Mouse (Mus musculus) Patski (cell line): ENCODE results near the gene Gadd45b. TPM values are rescaled to one million over a fixed set of nuclear protein-coding genes. Genes with fewer than 3 reads are reported as not detected.
A peak's percentile ranks its signal among the peaks of the same experiment; 100 is the strongest.

Experiments used
- ATAC-seq: fragments of 100-300 bp; one replicate; pipeline ENCODE4 v1.8.0; 2021
- CTCF ChIA-PET: fragments of 350-600 bp; sonication (Branson Sonifier 250); formaldehyde crosslinking; loops from one replicate; lab custom pipeline; 2022; ENCODE audit warnings: inconsistent platforms; lab: Charles Lee
- POLR2A ChIA-PET: fragments of 350-600 bp; sonication (Branson Sonifier 250); formaldehyde crosslinking; loops from one replicate; lab custom pipeline; 2022; ENCODE audit warnings: antibody characterized with exemption, inconsistent platforms; lab: Charles Lee
- DNase-seq: peaks from one replicate; pipeline ENCODE4 v3.0.0-alpha.2; 2011; ENCODE audit warnings: low read depth, low spot score
- H3K27me3 ChIP-seq: fragments of 371-371 bp; one replicate; pipeline ENCODE4 v1.5.1; 2021
- CTCF ChIP-seq: fragments of 100-300 bp; IDR thresholded peaks from one replicate; pipeline ENCODE4 v1.5.1; 2021
- in situ Hi-C: fragments of 300-500 bp; cut with MboI; formaldehyde crosslinking; loops from 3 replicates; pipeline ENCODE4 v1.11.1; 2018; ENCODE audit warnings: low pct_unique_long_range_greater_than_20kb, mixed read lengths
- polyA plus RNA-seq: library from polyadenylated mRNA; unstranded; gene quantifications from one replicate; pipeline ENCODE4 v1.2.3, GENCODE M21; 2021

The Gadd45b gene
- 53.8 TPM for polyA plus RNA-seq

DNA sequence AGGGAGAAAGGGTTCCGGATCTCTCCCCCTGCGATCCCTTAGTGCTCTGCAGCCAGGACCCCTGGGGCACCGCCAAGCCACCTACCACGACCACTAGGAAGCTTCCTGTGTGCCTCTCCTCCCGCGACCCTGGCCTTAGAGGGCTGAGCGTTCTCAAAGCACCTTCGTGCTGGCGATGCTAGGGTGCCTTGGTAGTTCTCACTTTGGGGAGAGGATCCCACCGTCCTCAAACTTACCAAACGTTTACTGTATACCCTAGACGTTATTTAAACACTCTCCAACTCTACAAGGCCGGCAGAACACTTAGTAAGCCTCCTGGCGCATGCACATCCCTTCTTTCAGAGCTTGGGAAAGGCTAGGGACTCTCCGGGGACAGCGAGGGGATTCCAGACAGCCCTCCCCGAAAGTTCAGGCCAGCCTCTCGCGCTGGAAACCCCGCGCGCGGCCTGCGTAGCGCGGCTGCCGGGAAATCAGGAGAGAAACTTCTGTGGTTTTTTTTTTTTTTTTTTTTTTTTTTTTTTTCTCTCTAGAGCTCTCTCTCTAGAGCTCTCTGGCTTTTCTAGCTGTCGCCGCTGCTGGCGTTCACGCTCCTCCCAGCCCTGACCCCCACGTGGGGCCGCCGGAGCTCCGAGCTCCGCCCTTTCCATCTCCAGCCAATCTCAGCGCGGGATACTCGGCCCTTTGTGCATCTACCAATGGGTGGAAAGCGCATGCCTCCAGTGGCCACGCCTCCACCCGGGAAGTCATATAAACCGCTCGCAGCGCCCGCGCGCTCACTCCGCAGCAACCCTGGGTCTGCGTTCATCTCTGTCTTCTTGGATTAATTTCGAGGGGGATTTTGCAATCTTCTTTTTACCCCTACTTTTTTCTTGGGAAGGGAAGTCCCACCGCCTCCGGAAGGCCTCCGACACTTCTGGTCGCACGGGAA, at the start of gene Gadd45b:
Gene Gadd45b, plus strand, starts transcription at position 775 of the 928 bp plus-strand sequence.
- peak; percentile 94 for DNase-seq
- peak; percentile 57 for ATAC-seq
- in situ Hi-C loops = loop anchor here (5.0 to 10.0 kb wide), 2 partner anchors 63 to 245 kb away; partner anchors contain the start of gene Eef2
- ChIA-PET POLR2A (interaction anchor here (0.7 to 7.8 kb wide), 10 partner anchors 10 to 65 kb away, joined by 3 to 55 read pairs (median 6); no protein-coding TSS in a partner anchor), CTCF (interaction anchor here (0.6 to 8.6 kb wide), 14 partner anchors 8 to 63 kb away, joined by 3 to 130 read pairs (median 6); no protein-coding TSS in a partner anchor)
- TF ChIP-seq CTCF = no peak
- H3K27me3 ChIP-seq = no peaks in the 10 kb centered on the region

DNA sequence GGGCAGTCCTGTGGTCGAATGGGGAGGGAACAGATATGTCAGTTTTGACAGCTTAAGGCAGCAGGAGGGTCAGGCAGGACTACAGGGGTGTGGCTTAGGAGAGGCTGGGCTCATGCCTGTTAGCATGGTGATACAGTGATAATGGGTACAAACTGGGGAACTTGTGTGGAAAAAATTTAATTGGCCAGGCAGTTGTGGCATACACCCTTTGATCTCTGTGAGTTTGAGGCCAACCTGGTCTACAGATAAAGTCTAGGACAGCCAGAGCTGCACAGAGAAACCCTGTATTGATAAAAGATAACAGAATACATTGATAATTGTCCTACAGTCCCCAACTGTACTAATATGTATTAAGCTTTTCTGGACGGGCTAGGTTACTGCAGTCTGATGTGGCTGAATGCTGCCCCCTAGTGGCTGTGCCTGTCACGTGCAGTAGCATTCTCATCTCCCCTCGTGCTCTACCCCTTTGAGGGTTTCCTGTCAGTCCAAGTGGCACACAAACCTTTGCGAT, 49.7 kb upstream of the Gadd45b start:
- peaks cover 4% of the 10 kb centered on the region for H3K27me3 ChIP-seq
- no peak for ATAC-seq
- in situ Hi-C loops = loop anchor here (5.0 kb wide), 1 partner anchor 117 kb away; no protein-coding TSS in a partner anchor
- TF ChIP-seq CTCF = no peak
- CTCF ChIA-PET = interaction anchor here (0.9 to 4.0 kb wide), 10 partner anchors 9 to 132 kb away, joined by 3 to 23 read pairs (median 8); partner anchors contain the start of genes Jsrp1 and Tmprss9
- DNase-seq = no peak
- POLR2A ChIA-PET = no interaction called here

GRCm38 (mm10) chr10:80880901-80881300, 49.0 kb upstream of the Gadd45b start:
- CTCF ChIA-PET = interaction anchor here (0.6 to 3.1 kb wide), 20 partner anchors 10 to 143 kb away, joined by 3 to 23 read pairs (median 4); partner anchors contain the start of genes Jsrp1 and Tmprss9
- POLR2A ChIA-PET = no interaction called here
- in situ Hi-C loops = loop anchor here (5.0 kb wide), 1 partner anchor 116 kb away; no protein-coding TSS in a partner anchor
- no peak for ATAC-seq
- no peak for TF ChIP-seq CTCF
- DNase-seq = no peak
- H3K27me3 ChIP-seq = peaks cover 4% of the 10 kb centered on the region

GRCm38 (mm10) chr10:80881301-80881700, 48.6 kb upstream of the Gadd45b start:
- in situ Hi-C loops = loop anchor here (5.0 kb wide), 1 partner anchor 116 kb away; no protein-coding TSS in a partner anchor
- peaks cover 4% of the 10 kb centered on the region for H3K27me3 ChIP-seq
- TF ChIP-seq CTCF = no peak
- ChIA-PET CTCF (interaction anchor here (0.6 to 3.1 kb wide), 20 partner anchors 10 to 143 kb away, joined by 3 to 23 read pairs (median 4); partner anchors contain the start of genes Jsrp1 and Tmprss9), POLR2A (interaction anchor here (0.6 to 1.6 kb wide), 2 partner anchors 52 to 144 kb away, joined by 3 read pairs; no protein-coding TSS in a partner anchor)
- DNase-seq = no peak
- ATAC-seq = no peak

- in situ Hi-C loops = no loop called here
These were observed 42.7 kb upstream of the Gadd45b start for GRCm38 (mm10) chr10:80887181-80887580.

DNA sequence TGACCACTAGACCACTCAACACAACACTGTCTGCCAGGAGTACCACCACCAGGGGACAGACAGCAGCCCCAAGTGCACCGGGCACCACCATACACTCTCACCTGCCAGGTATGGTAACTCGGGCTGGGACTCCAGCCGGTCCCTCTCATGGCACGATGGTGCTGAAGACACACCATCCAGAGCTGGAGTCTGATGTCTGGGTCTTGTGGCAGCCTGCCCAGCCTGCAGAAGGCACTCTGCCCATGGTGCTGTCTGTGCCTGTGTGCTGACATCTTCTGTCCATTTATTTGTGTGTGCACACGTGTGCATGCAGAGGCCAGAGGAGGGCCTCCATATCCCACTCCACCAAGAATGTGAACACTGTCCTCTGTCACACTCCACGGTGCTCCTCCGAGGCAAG, 34.8 kb upstream of the Gadd45b start:
- POLR2A ChIA-PET = interaction anchor here (1.4 kb wide), 1 partner anchor 66 kb away, joined by 3 read pairs; no protein-coding TSS in a partner anchor
- in situ Hi-C loops = no loop called here
- CTCF ChIA-PET = interaction anchor here (1.0 kb wide), 1 partner anchor 14 kb away, joined by 4 read pairs; no protein-coding TSS in a partner anchor
- ATAC-seq = no peak
- H3K27me3 ChIP-seq = peaks cover 2% of the 10 kb centered on the region
- TF ChIP-seq CTCF = no peak
- no peak for DNase-seq

More at GRCm38 (mm10) chr10:80887181-80887580, 42.7 kb upstream of the Gadd45b start:
- TF ChIP-seq CTCF = no peak
- peaks cover 7% of the 10 kb centered on the region for H3K27me3 ChIP-seq
- POLR2A ChIA-PET = interaction anchor here (1.0 kb wide), 1 partner anchor 16 kb away, joined by 3 read pairs; the partner anchor contains the start of gene Tmprss9
- DNase-seq (no peak), ATAC-seq (no peak)
- CTCF ChIA-PET = no interaction called here

DNA sequence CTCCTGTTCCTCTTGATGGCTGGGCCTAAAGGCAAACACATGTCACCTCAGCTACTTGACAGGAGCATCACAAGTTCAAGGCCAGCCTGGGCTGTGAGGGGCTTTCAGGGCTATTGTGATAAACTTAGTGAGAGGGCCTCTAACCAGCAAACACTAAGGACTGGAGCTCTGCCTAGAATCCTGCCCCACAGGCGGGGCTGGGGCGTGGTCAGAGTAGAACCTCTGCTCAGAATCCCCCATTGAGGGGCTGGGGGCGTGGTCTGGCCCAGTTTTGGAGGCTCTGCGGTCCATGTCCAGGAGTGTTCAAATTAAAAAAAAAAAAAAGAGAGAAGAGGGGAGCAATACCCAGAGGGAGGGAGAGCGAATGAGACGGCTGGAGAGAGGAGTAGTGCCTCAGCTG, 34.2 kb upstream of the Gadd45b start:
- in situ Hi-C loops = no loop called here
- ChIA-PET POLR2A (interaction anchor here (1.4 kb wide), 1 partner anchor 67 kb away, joined by 3 read pairs; no protein-coding TSS in a partner anchor), CTCF (interaction anchor here (1.0 to 1.3 kb wide), 2 partner anchors 15 to 16 kb away, joined by 3 to 4 read pairs; no protein-coding TSS in a partner anchor)
- DNase-seq (no peak), ATAC-seq (no peak)
- no peaks in the 10 kb centered on the region for H3K27me3 ChIP-seq
- TF ChIP-seq CTCF = no peak

GRCm38 (mm10) chr10:80896581-80897485, 33.0 kb upstream of the Gadd45b start:
- ATAC-seq = no peak
- POLR2A ChIA-PET = interaction anchor here (1.4 kb wide), 1 partner anchor 68 kb away, joined by 3 read pairs; no protein-coding TSS in a partner anchor
- no peak for TF ChIP-seq CTCF

More at GRCm38 (mm10) chr10:80896581-80897485, 33.0 kb upstream of the Gadd45b start:
- CTCF ChIA-PET = interaction anchor here (1.3 kb wide), 1 partner anchor 17 kb away, joined by 3 read pairs; no protein-coding TSS in a partner anchor
- H3K27me3 ChIP-seq = no peaks in the 10 kb centered on the region
- DNase-seq = no peak
- in situ Hi-C loops = no loop called here
